Mouse (Mus musculus): ENCODE data around the gene C530008M17Rik. TPM values are rescaled to one million over a fixed set of nuclear protein-coding genes. Genes with fewer than 3 reads are reported as not detected.
"Not testable (repeated sequence)": the region's sequence is repeated elsewhere in the genome, so short reads cannot be mapped to it uniquely, and the experiment has no call there.

C530008M17Rik gene
- polyA plus RNA-seq, 1 experiment from 2014 or later: 18.9 TPM

DNA sequence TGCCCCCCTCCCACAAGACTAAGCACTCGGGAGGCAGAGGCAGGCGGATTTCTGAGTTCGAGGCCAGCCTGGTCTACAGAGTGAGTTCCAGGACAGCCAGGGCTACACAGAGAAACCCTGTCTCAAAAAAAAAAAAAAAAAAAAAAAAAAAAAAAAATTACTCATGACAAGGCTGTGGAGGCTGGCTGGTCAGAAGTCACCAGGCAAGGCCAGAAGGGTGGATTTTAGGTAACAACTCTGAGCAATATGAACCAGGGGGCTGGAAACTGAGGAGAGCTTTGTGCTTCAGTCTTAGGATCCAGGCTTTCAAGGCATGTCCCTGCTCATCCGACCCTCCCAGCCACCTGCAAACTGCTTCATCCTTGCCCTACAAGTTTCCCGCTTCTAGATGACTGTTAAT lies 256.2 kb downstream of the C530008M17Rik start:
- H3K4me3 ChIP-seq (ENCODE audit: low read depth, low read length); H3K36me3 ChIP-seq (replicated peaks; ENCODE audit: control insufficient read depth, insufficient read depth, low read depth, low read length); H3K27me3 ChIP-seq (ENCODE audit: control insufficient read depth, insufficient read depth, low read length); DNase-seq (ENCODE audit: low spot score); H3K4me1 ChIP-seq (ENCODE audit: control insufficient read depth, insufficient read depth, low read length); ATAC-seq (replicated peaks; ENCODE audit: insufficient number of reproducible peaks, low FRiP score, low TSS enrichment, low read depth); H3K27ac ChIP-seq (replicated peaks; ENCODE audit: low read depth, low read length); H3K9me3 ChIP-seq (replicated peaks; ENCODE audit: control insufficient read depth, low read length); H3K4me2 ChIP-seq (ENCODE audit: low read depth, low read length); H3K9ac ChIP-seq (replicated peaks; ENCODE audit: low read length): not testable (repeated sequence)
- 95% methylated on average over 5 of the region's 5 CpGs for WGBS

- ATAC-seq (replicated peaks; ENCODE audit: insufficient number of reproducible peaks, low FRiP score, low TSS enrichment, low read depth): no peak
- H3K4me3 ChIP-seq (ENCODE audit: low read depth, low read length): no peak overlapping the region
- DNase-seq (ENCODE audit: low spot score): no peak
- H3K9me3 ChIP-seq (replicated peaks; ENCODE audit: control insufficient read depth, low read length): no peaks in the 10 kb centered on the region
- no peak overlapping the region for H3K9ac ChIP-seq (replicated peaks; ENCODE audit: low read length)
- H3K27me3 ChIP-seq (ENCODE audit: control insufficient read depth, insufficient read depth, low read length): no peaks in the 10 kb centered on the region
- peaks cover 6% of the 10 kb centered on the region for H3K36me3 ChIP-seq (replicated peaks; ENCODE audit: control insufficient read depth, insufficient read depth, low read depth, low read length)
- no peak overlapping the region for H3K4me2 ChIP-seq (ENCODE audit: low read depth, low read length)
- H3K27ac ChIP-seq (replicated peaks; ENCODE audit: low read depth, low read length): no peak overlapping the region
- no peaks in the 10 kb centered on the region for H3K4me1 ChIP-seq (ENCODE audit: control insufficient read depth, insufficient read depth, low read length)
- 86% methylated on average over 4 of the region's 4 CpGs for WGBS
Measured at GRCm38 (mm10) chr5:76922833-76923232, 266.5 kb downstream of the C530008M17Rik start.

Other genes with a start within 250 kb of the C530008M17Rik start
- gene Gm7271, start 172.5 kb upstream of the C530008M17Rik start, polyA plus RNA-seq (2014; fragmentation: Nextera tagmentation; extraction: Ambion mirVana): 3.7 and 4.9 TPM in 2 replicates
- 48.2 and 50.4 TPM in 2 replicates for gene Exoc1, start 127.2 kb upstream of the C530008M17Rik start, polyA plus RNA-seq (2014; fragmentation: Nextera tagmentation; extraction: Ambion mirVana)
- gene Cep135, start 67.8 kb upstream of the C530008M17Rik start, polyA plus RNA-seq (2014; fragmentation: Nextera tagmentation; extraction: Ambion mirVana): 10.6 and 13.3 TPM in 2 replicates
- 17.5 and 18.5 TPM in 2 replicates for gene Aasdh, start 249.0 kb downstream of the C530008M17Rik start, polyA plus RNA-seq (2014; fragmentation: Nextera tagmentation; extraction: Ambion mirVana)

Measured in embryonic facial prominence, embryonic 11.5 days (tissue).